Mouse (Mus musculus): ENCODE data around the gene Myo1e. TPM values are rescaled to one million over a fixed set of nuclear protein-coding genes. Genes with fewer than 3 reads are reported as not detected.
"Not testable (repeated sequence)": the region's sequence is repeated elsewhere in the genome, so short reads cannot be mapped to it uniquely, and the experiment has no call there.

Gene Myo1e
- total RNA-seq, 2 experiments from 2014 or later, result 16.8 to 19.8 TPM

DNA sequence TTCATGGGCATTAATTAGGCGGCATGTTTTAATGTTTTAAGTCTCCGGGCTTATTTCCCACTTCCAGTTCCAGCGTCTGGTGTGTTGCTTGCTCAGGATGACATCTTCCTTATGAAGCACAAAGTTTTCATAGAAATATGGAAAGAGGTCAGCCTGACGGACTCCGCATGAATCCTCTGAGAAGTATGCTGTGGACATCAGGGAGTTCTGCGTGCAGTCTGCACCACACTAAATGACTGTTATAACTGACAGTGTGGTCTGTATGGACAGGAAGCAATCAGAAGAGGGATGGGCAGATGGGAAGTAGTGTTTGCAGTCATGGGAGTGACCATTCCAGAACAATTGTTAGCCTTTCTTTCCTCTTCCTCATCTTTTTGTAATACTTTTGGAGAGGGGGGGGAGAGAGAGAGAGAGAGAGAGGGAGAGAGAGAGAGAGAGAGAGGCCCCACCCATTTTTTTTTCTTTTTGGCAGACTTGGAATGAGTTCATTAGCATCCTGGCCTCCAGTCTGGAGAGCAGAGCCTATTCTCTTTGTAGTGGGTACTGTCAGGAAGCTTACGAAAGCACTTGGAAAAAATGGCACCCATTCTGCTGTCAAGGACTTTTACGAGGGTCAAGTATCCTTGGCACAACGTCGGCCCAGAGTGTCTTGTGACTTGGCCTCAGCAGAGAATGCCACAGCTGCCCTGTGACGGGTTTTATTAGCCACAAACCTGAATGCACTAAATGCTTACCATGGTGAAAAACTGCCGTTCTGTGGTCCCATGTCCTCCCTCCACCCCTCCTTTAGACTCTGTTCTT is 42.9 kb downstream of the Myo1e start:
- no peak for DNase-seq (ENCODE audit: low spot score in 2 of 2)

DNA sequence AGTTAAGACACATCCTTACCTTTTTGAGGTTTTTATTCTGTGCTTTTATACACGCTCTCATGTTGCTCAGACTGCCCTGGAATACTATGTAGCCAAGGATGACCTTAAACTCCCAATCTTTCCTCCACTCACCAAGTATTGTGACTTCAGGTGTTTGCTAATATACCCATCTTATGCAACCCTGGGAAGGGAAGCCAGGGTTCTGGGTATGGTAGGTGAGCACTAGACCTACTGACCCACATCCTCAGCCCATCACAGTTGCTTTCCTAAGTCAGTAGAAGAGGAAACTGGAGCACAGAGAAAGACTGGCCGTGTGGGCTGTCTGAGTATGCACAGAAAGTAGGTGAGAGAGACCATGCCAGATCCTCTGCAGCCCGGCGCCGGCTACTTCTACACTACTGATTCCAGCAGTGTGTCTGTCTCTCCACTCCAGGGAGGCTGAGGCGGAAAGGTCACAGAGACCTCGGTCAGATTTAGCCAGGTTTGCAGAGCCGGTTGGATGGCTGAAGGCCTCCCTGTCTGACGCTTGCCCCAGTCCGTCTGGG is 44.4 kb downstream of the Myo1e start:
- no peak for DNase-seq (ENCODE audit: low spot score in 2 of 2)

DNA sequence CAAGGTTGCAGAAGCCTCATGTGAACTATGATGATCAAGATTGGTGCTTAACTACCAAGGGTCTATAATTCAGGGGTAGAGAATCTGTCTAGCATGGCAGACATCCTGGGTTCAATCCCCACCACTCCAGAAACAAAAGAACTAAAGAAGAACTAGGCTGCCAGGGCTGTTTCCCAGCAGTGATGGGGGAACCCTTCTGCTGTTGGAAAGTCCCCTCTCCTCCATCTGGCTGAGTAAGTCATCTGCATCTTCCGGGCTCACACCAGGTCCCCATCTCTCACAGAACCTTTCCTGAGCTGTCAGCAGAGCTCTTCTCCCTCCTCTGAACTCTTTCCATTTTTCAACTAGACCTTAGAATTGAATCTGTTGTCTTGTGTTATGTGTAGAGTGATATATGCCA is 45.9 kb downstream of the Myo1e start:
- DNase-seq (ENCODE audit: low spot score in 2 of 2), result no peak

DNA sequence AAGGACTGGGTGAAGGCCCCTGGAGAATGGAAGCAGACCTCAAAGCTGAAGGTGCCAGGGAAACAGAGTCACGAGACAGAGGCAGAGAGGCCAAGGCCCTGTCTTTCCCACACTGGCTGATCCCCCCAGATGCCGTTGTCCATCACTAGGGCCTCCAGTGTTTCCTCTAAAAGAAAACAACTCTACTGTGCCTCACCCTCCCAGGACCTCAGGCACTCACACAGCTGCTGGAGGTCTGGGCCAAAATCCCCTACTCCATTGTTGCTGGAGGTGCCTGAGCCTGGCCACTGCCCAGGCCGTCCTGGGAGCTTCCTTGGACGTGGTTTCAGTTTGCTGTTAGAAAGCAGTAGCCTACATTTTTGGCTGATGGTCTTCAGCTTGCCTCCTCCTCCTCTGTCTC is 47.9 kb downstream of the Myo1e start:
- no peak for DNase-seq (ENCODE audit: low spot score in 2 of 2)

DNA sequence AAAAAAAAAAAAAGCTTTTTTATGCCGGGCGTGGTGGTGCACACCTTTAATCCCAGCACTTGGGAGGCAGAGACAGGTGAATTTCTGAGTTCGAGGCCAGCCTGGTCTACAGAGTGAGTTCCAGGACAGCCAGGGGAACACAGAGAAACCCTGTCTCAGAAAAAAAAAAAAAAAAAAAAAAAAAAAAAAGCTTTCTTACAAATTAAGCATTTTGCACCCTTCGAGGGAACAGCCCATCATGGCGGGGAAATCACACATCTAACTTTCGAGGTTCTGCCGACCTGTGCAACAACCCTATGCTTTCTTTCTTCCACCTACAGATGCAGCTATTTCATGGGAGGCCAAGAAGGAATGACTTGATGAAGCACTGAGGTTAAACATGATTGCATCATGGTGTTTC is 48.9 kb downstream of the Myo1e start:
- DNase-seq (ENCODE audit: low spot score in 2 of 2), result not testable (repeated sequence)

DNA sequence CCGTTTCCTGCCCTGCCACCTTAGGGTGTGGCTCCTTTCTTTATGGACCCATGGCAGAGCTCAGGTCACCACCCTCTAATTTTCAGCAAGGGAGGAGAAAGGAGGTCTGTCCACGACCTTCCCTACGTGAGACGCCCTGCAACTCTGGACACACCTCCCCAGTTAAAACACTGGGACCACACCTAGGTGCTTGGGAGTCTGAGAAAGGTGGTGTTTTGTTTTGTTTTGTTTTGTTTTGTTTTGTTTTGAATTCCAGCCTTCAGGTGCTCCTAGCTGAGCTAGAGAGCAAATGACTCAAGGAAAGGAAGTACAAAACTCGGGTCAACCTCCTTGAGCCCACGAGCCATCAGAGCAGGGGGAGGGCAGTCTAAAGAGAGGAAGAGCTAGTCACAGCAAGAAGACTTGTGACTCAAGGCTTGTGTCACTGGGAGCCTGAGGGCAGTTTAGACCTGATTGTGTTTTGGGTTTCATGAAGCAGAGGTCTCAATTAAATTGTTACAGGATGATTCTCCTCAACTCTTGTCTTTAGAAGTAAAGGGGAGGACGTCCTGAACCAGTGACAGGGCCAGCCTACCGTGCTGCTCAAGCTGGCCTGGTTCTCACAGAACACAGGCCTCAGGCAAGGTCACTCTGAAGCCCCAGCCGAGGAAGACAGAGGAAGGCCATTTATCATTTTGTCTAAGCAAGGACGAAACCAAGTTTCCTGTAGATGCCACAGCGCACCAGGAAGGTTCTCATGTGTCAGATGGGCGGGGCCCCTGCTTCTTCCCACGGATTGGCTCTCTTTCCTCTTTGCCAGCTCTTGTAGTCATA is 50.3 kb downstream of the Myo1e start:
- peak in 1 of 2 experiments; percentile 52 for DNase-seq (ENCODE audit: low spot score in 2 of 2)

DNA sequence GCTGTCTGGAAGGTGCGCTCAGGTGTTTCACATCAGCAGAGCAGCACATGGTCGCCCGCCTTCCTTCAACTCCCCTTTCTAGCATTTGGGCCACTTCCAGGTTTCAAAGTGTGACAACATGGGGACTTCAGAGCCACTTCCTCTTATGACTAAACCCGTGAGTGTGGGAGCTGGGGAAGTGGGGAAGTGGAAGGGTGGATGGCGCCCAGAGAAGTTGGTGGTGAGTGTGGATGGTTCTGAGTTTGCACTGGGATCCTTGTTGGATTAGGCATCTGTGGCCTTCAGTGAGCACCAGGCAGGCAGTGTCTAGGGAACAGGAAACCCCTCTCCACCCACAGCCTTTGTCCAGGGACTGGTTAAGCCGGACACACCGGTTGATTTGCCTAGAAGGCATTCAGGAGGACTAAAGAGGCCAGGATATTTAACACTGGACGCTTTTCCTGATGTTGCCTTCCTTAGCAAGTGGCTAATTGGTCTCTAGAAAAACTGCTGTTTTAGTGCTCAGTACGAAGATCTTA is 53.2 kb downstream of the Myo1e start:
- DNase-seq (ENCODE audit: low spot score in 2 of 2), result no peak

DNA sequence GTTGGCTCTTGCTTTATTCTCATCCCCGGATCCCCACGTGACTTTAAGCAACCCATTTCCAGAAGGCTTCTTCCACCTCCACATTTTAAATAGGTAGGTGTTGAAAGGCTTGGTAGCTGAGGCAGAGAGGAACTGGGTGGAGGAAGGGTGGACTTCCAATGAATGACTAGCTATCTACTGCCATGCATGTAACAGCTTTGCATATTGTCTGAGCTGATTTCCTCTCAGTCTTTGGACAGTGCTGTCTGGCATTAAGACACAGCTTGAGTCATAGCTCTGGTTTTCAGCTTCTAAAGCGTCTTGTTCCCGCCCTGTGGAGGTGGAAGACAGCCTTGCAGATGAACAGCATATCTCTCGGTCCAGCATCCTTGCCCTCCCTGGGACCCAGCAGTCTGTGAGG is 54.5 kb downstream of the Myo1e start:
- no peak for DNase-seq (ENCODE audit: low spot score in 2 of 2)

DNA sequence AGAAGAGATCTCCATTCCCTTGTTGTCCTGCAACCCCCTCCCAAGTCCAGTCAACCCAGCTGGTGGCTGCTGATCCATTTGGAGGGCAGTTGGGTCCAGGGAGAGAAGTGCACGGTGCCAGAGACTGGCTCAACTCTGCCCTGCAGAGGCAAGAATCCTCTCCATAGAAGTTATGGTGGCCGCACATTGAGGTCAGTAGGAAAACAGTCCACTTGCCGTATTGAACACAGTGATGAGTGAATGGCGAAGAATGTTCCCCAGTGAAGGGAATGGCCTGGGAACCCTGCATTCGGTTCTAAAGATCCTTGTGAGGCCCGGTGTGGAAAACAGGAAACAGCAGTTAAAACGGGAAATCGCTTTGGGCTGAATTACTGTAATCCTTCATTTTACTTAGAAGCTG is 56.0 kb downstream of the Myo1e start:
- DNase-seq (ENCODE audit: low spot score in 2 of 2), result no peak

DNA sequence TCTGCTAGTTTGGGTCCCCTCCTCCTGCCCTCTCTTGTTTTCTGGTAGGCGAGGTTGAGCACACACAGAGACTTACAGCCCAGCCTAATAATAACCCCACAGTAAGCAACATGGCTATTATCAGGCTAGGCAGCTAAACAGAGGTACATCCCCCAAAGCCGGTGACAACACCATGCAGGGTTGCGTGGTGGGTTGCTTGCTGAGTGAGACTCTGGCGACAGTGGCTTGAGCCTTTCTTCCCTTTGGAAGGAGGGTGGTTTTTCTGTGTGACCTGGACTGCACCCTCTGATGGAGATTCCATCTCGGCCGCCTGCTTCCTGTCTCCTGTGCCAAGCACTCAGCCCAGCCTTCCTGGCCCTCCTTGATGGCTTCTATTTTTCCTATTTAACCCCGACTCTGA is 56.6 kb downstream of the Myo1e start:
- no peak for DNase-seq (ENCODE audit: low spot score in 2 of 2)

DNA sequence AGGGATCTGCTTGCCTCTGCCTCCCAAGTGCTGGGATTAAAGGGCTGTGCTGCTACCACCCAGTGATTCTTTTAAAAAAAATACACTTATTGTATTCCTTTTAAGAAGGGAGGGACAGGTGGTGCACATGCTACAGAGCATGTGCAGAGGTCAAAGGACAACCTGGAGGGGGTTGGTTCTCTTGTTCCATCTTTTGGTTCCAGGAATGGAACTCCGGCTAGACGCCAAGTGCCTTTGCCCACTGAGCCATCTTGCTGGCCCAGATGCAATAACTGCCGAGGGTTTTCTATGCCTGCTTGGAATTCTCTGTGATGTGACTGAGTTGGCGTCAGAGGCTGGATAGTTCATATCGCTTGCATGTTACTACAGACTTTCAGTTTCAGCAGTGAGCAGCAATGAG is 58.4 kb downstream of the Myo1e start:
- DNase-seq (ENCODE audit: low spot score in 2 of 2), result no peak

DNA sequence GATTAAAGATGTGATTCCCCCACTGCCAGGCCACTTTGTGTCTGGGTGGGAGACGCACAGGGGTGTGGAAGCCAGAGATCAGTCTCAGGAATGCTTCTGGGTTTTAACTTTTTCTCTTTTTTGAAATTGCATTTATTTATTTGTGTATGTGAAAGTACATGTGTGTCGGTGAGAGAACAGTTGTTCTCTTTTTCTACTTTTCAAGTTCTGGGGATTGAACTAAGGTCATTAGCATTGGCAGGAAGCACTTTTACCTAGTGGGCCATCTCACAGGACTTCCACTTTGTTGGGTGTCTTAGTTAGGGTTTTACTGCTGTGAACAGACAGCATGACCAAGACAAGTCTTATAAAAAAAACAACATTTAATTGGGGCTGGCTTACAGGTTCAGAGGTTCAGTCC is 59.0 kb downstream of the Myo1e start:
- DNase-seq (ENCODE audit: low spot score in 2 of 2), result no peak

DNA sequence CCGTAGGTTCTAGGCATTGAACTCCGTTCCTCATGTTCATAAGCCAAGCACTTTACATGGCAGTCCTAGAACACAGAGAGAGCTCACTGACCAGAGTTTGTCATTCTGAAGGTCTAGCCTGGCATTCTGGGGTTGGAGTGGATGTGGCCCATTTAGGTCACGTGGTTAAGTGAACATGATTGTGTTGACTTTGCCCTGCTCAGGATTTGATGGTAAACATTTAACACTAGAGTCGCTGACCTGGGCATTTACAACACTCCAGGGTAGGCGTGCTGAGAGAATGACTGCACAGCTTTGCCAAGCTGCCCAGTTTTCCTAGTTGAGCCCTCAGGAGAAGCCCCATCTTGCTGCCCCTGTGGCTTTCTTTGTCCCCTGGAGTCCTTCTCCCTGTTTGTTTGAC is 60.0 kb downstream of the Myo1e start:
- no peak for DNase-seq (ENCODE audit: low spot score in 2 of 2)

DNA sequence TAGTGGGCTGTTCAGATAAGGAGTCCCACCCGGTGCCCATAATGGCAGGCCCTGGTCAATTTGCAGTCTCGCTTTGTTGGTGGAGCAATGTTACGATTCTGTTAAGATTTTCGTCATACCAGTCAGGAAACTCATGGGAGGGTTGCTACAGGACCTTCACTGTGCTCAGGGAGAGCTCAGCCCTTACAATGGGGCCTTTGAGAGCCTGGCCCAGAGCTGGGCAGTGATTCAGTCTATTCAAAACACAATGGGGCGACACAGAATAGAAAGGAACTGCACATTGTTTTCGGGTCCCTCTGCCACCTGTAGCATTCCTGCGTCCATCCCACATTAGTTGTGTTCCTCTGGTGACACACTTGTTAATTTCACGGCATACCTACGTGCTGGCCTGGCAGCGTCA is 62.2 kb downstream of the Myo1e start:
- no peak for DNase-seq (ENCODE audit: low spot score in 2 of 2)

DNA sequence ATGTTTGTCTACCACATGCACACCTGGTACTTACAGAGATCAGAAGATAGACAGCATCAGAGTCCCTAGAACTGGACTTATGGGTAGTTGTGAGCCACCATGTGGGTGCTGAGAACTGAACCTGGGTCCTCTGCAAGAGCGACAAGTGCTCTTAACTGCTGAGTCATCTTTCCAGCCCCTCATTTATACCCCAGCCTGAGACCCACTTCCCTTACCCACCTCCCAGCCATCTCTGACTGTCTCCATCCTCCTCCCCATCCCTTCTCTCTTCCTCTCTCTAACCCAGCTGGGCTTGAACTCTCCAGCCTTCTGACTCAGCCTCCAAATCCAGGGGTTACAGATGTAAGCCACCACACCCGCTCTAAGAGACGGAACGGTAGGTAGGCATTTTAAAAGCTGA is 63.3 kb downstream of the Myo1e start:
- DNase-seq (ENCODE audit: low spot score in 2 of 2), result no peak

DNA sequence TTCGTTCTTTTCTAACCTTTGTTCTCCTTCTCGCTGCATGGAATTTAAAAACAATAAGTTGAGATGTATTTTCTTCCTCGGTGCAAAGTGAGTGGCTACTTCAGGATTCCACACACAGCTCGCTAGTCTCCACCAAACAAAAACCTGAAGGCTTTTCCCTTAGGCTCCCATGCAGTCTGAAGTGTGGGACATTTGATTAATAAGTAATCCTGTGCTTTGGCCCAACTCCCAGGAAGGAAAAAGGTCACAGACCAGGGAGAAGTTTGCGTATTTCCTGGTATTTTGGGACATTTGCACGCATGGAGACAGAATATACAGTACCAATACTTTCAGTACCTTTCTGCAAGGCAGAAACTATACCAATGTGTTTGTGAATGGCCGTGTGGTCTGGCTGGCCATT is 64.0 kb downstream of the Myo1e start:
- DNase-seq (ENCODE audit: low spot score in 2 of 2), result no peak

DNA sequence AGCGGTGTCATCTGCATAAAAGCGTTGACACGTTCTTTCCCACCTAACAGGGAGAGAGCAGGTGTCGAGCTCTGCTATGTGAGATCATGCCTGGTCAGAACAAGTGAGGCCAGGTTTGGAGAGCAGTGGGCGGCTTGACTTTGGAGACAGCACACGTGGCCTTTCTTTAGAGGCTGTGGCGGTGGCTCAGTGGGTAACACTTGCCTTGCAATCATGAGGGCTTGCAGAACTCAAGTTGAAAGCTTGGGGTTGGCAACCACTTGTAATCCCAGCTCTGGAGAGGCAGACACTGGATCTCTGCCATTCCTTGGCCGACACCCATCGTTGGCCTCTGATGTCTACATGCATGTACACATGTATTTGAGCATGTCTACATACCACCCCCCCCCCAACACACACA is 64.5 kb downstream of the Myo1e start:
- no peak for DNase-seq (ENCODE audit: low spot score in 2 of 2)

DNA sequence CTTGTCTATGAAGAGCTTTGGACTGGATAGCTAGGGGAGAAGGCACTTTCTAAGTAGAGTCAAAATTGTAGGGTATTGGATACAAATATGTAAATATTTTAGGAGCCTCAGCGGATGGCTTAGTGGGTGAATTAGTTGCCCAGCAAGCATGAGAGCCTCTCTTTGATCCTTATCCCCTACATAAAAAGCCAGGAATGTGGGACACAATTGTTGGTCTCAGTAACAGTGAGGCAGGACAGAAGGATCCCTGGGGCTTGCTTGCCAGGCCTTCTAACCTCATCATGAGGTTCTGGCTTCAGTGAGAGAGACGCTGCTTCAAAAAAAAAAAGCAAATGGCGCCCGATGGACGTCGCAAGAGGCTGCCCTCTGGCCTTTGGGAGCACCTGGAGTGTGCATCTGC is 66.9 kb downstream of the Myo1e start:
- DNase-seq (ENCODE audit: low spot score in 2 of 2), result no peak

DNA sequence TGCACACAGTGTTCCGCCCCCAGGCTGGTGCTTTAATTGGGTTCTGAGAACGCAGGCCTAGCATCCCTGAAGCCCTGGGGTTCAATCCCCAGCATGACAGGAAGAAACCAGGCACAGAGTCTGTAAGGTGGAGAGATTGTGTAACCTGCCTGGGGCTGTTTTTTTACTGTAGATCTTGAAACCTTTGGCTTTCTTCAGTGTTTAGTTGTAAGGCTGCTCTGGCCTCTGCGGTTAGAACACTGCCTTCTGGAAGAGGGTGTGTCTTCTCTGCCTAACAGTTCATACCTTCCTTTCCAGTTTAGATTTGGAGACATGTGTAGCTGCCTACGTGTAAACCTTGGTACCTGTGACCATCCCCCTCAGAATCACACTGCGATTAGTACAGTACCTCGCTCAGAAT is 67.3 kb downstream of the Myo1e start:
- DNase-seq (ENCODE audit: low spot score in 2 of 2), result no peak

DNA sequence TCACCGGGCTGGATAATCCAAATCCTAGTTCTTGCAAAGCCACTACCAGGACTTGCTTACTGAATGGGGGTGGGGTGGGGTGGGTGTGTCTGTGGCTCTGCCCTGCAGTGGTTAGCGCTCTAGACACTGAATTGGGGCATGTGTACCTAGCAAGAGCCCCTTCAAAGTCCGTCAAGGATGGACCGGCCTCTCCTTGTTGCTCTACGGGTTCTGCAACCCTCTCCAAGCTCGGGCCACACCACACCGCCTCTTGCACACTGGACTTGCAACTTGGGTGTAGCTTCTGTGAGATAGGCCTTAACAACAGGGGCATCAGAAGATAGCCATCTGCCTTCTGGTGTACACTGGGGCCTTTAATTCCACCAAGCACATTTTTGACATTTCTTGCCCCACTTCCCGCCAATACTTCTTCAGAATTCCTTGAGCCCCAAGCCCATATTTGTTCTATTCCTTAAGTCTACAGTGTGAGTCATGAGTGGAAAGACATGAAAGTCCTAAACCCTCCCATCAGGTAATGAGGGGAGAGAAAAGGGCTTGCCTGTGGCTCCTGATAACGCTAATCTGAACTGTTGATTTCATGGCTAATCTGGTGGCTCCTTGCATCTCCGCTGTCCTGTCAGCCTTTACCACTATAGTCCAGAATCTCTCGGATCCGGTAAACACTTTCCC is 67.9 kb downstream of the Myo1e start:
- no peak for DNase-seq (ENCODE audit: low spot score in 2 of 2)

DNA sequence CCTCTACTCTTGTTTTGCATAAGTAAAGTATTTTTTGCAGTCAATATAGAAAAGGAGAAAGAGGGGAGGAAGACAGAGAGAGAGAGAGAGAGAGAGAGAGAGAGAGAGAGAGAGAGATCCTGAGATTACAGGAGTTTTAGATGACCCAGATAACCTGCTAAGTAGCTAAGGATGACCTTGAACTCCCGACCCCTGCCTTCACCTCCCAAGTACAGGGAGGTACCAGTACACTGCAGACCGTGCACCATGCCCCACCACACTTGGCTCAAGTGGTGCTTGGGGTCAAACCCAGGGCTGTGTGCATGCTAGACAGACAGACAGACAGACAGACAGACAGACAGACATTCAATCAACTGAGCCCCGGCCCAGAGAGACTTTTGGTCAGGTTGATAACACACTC is 69.9 kb downstream of the Myo1e start:
- no peak for DNase-seq (ENCODE audit: low spot score in 2 of 2)

DNA sequence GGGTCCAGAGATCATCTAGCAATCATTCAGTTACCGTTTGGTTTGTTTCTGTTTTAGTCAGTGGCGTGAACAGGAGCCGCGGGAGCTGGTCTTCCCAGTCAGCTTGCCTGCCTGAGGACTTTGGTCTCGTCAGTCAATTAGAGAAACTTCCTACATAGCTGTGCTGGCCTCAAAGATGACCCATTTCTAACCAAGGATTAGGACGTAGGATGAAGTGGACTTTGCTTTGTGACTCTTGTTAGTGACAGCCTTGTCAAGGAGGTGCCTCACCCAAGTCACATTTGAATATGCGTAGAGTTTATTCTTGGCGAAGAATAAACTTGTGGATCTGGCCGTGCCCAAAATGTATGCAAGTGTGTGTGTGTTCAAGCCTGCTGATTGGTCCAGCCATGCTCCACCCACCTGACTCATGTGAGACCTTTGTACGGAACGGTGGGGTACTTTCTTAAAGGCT is 70.4 kb downstream of the Myo1e start:
- DNase-seq (ENCODE audit: low spot score in 2 of 2), result no peak
